Mouse (Mus musculus): ENCODE data around the gene Paox.
A peak's percentile ranks its signal among the peaks of the same experiment; 100 is the strongest.
"Not testable (repeated sequence)": the region's sequence is repeated elsewhere in the genome, so short reads cannot be mapped to it uniquely, and the experiment has no call there.

Gene Paox

DNA sequence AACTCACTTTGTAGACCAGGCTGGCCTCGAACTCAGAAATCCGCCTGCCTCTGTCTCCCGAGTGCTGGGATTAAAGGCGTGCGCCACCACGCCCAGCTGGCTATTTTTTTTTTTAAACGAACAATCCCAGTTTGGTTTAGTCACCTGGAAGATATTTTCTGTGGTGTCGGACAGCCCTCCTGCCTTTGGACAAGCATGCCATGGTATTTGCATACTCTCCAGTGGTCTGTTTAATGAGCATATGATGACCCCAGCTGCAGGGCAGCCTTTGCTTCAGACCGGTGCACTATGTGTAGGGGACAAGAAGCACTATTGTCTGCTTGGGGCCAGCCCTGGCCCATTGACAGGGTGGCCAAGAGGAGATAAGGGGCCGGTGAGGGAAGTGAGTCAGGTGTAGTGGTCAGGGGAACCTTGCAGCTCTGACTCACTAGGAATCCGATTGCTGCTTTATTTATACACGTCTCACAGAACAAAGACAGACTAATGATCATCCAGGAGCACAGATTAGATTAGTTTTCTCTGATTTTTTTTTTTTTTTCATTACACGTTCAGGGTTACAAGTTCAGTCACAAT, 5.8 kb downstream of the Paox start:
- DNase-seq (ENCODE audit: low spot score) = no peak

DNA sequence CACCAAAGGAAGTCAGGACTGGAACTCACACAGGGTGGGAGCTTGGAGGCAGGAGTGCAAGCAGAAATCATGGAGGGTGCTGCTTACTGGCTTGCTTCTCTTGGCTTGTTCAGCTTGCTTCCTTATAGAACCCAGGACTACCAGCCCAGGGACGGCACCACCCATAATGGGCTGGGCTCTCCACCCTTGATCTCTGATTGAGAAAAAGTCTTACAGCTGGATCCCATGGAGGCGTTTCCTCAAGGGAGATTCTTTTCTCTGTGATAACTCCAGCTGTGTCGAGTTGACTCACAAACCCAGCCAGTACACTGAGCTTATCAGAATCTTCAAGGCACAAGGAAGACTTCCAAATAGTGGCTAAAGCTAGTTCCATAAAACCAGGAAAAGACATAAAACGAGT, 7.2 kb downstream of the Paox start:
- no peak for DNase-seq (ENCODE audit: low spot score)

DNA sequence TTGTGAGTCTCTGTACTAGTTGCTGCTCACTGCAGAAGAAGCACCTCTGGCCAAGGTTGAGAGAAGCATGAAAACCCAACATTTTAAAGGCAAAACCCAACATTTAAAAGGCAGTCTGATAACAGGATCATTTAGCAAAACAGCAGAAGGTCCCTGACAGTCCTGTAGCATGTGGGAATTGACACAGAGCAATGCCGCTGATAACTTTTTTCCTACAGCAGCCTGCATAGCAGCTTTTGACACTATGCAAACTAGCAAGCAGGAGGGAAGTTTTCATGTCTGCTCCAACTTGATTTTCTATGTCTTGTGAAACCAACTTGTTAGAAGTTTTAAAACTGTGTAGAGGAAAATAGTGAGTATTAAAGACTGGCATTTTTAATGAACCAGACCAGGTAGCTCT, 8.8 kb downstream of the Paox start:
- DNase-seq (ENCODE audit: low spot score) = no peak

DNA sequence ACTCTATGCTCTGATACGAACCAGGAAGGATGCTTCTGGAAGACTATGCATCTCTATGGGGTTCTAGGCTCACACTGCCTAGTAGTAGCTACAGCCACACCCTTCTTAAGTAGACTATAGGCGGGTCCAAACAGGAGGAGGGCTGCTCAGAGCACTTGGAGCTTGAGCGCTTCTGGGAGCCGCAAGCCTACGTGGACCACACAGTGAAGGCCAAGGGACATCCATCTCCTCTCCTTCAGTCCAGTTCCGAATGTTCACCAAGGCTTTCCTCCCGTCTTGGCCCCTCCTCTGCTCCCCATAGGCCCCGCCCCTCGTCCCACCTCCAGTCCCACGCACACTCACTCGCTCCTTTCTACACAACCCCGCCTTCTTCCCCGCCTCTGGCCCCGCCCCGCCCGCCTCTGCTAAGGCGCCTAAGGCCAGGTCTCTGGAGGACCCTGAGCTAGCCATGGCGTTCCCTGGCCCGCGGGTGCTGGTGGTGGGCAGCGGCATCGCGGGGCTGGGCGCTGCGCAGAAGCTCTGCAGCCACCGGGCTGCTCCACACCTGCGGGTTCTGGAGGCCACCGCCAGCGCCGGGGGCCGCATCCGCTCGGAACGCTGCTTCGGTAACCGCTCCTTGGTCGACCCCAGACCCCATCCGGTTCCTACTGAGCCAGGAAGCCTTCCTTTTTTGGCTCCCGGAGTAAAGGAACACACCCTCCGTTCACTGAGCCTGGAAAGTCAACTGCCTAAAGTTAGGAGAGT, 9.9 kb downstream of the Paox start:
- peak; percentile 96 for DNase-seq (ENCODE audit: low spot score)

DNA sequence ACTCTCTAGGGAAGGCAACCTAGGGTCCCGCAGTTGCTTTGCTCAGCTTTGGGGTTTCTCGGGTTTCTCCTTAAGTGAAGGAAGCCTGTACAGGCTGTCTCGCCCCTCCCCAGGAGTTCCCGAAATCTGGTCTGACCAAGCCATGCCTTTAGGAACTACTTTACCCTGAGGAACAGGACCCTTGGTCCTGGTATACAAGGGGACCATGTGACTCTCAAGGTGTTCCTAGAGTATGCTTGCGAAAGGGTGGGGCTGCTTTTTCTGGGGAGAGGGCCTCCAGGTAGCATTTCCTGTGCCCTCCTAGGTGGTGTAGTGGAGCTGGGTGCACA, 10.4 kb downstream of the Paox start:
- DNase-seq (ENCODE audit: low spot score) = no peak

DNA sequence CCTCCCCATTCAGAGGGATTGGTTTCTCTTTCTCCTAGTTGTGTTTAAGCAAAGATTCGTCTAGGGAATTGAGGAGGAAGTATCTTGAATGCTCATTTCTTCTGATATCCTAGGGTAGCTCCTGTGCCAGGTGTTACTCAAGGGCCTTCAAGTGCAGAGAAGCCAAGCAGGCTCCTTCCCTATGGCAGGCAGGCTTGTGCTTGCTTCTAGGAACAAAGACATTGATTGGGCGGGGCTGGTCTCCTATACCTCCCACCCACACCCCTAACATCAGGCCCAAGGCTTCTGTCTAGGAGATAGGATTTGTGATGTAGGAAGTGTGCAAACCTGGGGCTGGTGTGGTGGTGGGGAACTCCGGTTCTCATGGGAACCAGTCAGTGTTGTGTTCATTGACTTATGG, 11.3 kb downstream of the Paox start:
- no peak for DNase-seq (ENCODE audit: low spot score)

DNA sequence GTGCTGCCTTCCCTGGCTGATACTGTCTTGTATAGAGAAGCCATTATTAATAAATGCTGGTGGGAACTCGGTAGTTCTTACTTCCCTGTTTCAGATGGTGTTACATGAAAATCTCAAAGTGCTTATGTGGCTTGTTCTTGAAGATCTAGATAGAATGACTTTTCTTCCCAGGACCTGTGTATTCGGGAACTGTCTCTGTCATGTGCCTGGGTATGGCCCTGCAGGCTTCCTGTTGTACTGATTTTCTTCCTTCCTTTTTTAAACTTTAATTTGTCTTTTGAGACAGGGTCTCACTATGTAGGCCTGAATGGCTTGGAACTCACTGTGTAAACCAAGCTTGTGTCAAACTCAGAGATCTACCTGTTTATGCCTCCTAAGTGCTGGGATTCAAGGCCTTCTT, 12.3 kb downstream of the Paox start:
- no peak for DNase-seq (ENCODE audit: low spot score)

DNA sequence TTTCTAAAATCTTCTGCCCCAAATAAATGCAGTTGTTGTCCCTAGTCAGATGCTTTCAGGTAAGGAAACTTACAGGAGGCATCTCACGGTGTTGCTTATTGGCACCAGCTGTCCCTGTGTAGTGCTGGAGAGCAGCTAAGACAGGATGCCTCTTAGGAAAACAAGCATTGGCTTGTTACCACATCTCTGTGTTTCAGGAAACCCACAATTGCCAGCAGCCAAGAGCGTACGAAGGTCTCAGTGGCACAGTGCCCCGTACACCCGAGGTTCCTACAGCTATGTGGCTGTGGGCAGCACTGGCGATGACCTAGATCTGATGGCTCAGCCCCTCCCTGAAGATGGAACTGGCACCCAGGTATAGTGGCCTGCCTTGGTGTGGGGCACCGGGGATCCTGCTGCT, 16.6 kb downstream of the Paox start:
- DNase-seq (ENCODE audit: low spot score) = not testable (repeated sequence)

DNA sequence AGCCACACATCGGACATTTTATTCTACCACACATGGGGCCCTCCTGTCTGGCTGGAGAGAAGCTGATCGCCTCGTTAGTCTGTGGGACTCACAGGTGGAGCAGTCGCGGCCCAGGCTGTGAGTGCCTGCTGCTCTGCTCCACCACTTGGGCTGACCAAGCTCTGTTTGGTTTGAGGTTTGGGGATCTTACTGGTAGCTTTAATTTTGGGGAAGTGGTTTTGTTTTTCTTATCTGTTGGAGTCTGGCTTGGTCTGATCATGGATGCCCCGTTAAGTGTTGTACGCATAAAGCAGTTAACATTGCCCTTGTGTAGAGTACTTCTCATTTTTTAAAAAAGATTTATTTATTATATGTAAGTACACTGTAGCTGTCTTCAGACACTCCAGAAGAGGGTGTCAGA, 18.4 kb downstream of the Paox start:
- DNase-seq (ENCODE audit: low spot score) = not testable (repeated sequence)

DNA sequence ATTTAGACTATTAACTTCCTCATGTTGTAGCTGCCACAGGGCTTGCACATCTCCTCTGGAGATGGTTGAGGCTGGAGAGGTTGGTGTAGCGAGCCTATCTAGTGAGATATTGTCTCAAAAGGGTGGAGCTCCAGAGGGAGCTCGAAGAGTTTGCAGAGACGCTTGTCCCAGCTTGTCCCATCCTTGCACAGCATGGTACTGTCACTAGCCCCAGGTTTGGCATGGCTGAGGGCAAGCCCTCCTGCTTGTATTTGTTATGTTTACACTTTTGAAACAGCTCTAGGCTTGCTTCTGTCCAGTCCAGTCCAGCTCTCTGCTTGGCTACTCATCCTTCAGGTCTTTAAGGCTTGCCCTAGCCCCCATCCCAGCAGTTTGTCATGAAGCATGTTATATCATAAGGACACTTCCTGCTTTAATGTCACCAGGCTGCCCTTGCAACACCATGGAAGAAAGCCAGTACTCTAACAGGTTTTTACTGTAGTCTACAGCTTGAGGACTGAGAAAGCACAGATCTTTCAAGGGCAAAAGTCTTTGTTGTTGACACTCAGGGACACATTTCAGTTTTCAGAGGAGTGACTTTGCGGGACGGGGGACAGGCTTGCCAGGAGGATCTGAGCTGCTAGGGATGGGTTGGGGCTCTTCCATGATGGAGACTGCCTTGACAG, 19.6 kb downstream of the Paox start:
- DNase-seq (ENCODE audit: low spot score) = no peak

DNA sequence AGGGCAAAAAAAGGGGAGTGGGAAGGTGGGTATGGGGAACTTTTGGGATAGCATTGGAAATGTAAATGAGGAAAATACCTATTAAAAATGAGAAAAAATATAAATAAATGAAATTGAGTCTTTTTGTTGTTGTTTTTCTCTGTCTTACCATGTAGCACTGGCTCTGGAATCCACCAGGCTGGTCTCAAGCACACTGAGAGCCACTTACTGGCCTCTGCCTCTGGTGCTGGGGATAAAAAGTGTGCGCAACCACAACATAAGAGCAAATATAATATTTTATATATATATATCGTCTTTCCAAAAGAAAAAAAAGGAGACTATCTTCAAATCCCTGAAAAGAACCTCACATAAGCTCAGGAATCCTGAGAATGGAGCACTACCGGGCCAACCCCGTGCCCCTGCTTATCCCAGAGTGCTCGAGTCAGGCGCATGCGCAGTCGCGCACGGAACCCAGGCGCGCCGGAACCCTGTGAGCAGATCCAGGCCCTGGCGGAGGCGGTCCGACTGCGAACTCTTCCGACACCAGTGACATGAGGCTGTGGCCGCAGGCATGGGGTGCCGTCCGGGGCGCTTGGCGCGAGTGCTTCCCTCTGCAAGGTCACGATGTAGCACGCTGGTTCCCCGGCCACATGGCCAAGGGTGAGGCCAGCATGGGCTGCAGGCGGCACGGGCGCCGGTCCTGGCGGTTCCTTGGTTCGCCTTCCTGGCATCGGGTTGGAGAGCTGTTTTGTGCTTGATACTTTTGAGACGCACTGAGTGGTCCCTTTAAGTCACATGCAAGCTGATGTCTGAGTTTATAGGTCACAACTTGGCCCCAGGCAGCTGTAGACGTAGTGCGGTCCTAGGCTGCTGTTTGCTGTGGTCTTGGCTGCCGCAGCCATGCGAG, 21.8 kb downstream of the Paox start, which contains the start of gene Mtg1:
Mtg1 (plus strand) TSS at position 430 of the 886 bp plus-strand sequence.
- peak; percentile 97 for DNase-seq (ENCODE audit: low spot score)

DNA sequence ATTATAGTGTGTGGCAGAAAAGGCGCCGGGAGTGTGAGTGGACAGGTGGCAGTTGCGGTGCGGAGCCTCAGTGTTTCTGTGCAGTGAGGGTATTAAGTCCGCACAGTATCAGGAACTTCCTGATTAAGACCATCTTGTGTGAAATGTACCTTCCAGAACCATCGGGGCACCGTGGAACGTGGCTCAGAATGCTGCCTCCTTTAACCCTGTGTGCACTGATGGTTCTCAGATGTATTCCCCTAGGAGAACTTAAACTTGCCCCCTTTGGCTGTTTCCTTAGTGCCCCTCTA, 22.4 kb downstream of the Paox start:
- no peak for DNase-seq (ENCODE audit: low spot score)

DNA sequence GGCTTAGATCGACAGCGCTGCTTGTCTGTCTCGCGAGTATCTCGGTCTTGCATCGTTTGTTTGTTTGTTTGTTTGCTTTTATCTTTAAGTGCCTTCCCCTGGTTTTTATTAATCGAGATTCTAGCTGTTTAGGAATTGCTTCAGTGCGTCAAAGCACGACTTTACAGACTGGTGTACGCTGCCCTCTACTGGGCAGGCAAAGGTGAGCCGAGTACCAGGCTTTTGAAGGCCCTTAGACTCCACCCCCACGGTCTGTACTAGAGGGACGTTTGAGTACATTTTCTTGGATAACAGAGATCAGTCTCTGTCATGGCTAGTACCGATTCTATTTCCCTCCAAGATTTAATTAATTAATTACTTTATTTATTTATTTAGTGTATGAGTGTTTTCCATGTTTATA, 25.8 kb downstream of the Paox start:
- peak; percentile 52 for DNase-seq (ENCODE audit: low spot score)

DNA sequence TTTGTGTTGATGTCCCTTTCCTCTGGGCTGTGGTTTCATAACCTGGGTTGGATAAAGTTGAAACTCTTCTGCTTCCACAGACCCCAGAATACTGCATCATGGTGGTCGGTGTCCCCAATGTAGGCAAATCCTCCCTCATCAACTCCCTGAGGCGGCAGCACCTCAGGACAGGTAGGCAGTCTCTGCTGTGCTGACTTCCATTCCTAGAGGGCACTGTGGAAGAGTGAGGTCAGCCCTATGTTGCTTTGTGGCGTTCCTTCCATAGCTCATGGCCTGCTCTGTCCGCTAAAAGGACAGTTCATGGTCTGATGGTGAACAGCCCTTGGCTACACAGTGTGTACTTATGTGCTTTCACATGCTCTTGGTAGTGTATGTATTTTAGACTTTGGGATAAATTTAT, 29.0 kb downstream of the Paox start:
- DNase-seq (ENCODE audit: low spot score) = no peak

DNA sequence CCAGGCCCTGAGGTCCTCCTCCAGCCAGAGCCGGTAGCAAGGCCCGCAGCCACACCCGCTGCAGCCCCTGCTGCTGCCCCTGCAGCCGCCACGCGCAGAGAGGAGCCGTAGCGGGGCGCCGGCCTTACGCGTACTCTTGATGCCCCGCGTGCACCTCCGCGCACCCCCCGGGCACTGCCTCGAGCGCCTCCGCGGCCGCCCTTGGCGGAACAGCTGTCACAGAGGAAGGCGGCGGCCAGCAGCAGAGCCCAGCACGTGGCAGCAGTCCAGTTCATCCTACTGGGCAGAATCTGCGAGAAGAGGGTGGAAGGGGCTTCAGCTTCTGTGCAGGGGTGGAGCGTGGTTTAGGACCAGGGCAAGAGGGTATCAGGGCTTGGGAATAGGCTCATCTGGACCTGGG, 37.8 kb downstream of the Paox start:
- DNase-seq (ENCODE audit: low spot score) = peak; percentile 41

DNA sequence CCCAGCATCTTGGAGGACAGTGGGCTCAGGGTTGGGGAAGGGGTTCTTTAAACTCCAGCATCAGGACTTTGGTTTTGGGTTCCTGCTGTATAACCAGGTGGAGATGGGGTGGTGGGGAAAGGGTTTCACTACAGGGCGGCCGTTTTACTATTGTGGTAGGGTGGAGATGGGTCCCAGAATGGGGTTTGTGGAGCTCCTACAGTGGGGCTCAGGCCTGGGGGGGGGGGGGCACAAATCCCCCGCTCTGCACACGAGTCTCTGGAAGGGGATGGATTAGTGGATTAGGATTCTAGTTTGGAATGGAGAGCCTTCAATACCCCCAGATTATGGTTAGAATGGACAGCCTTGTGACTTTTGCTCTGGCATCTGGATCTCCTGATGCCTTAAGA, 38.2 kb downstream of the Paox start:
- DNase-seq (ENCODE audit: low spot score) = no peak

DNA sequence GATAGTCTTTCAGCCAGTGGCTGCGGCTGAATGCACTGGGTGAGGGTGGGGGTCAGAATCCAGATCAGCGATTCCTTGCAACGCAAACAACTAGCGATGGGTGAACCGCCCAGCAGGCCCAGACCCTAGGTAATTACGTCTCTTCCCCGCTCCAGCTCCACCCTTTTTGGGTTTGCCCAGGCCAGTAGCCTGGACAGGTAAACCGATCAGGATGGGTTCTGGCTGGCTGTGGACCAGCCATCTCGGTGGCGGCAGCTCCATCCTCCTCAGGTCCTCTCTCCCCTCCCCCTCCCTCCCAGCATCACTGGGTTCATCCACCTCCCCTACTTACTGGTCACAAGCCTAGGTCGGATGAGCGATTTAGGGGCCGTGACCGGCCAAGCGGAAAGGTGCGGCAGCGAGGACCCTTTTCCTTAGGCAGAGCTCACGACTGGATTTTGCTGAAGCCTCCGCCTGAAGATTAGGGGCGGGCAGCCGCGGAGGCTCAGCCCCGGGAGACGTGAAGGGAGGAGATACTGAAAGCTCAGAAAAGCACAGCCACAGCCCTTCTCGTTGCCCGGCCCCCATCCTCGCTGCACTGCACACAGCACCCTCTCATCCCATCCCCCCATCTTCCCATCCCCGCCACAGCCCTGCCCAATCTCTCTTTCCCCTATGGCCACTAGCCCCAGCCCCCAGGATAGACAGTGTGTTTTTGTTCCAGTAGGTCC, 38.8 kb downstream of the Paox start, which contains the start of gene Sprn:
Sprn (minus strand) TSS at position 660 of the 710 bp plus-strand sequence.
- no peak for DNase-seq (ENCODE audit: low spot score)

DNA sequence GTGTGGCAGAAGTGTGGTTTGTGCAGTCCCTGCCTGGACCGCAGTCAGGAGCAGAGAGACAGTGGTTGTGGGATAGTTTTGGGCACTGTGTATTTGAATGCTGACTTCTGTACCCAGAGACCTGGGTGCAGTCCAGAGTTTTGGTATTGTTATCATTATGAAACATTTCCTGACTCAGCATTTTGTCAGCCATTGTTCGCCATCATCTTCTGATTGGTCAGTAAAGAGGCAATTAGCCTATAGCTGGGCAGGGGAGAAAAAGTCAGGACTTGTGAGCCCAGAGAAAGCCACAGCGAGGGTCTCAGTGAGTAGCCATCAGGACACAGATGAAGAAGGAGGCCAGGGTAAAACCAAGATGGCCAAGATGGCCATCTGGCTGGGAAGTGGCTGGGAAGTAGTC, 44.8 kb downstream of the Paox start:
- DNase-seq (ENCODE audit: low spot score) = no peak

DNA sequence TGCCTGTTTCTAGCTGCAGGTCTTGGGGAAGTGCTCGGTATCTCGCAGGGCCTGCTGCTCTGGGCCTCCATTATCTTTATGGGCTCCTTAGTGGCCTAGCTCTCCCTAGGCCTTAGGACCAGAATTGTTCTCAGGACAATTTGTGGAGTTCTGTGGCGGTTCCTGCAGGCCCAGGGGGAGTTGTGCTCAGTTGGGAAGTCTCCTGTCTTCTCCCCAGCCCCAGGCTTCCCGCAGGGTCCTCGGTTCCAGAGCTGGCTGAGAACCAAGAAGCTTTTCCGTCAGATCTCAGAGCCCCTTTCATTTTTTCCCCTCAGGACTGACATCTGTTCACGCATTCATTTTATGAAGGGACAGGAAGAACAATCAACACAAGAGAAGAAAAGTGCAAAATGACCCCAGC, 49.1 kb downstream of the Paox start, which contains the start of gene Olfr522:
Olfr522 (minus strand) TSS at position 101 of the 400 bp plus-strand sequence.
- DNase-seq (ENCODE audit: low spot score) = no peak

DNA sequence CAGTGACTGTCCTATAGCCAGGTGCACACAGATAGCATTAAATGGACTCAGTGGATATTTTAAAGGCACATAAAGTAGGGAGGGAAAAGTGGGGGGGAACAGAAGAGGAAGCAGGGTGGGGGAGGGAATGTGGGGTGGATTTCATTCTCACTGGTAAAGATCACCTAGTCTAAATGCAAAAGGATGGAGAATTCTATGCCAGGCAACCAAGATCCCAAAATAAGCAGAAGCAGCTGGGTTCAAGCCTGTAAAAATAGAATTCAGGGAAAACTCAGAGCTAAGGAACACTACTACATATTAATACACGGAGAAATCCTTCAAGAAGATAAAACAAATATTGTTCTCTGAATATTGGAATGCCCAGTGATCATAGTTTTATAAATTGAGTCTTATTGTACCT, 52.4 kb downstream of the Paox start:
- no peak for DNase-seq (ENCODE audit: low spot score)

DNA sequence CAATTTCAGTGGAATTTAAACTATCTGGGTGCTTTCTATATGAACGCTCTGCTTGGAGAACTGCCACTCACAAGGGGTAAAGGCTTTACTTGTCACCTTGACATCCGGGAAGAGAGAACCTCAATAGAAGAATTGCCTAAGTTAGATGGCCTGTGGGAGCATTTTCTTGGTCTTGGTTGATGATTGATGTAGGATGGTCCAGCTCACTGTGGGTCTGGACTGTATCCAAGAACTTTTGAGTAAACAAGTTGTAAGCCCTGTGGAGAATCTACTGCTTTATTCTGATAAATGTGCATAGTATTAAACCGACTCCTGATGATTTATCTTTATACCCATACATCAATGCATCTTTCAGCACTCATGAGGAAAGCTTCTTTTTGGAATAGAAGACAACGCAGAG, 53.8 kb downstream of the Paox start:
- DNase-seq (ENCODE audit: low spot score) = no peak

DNA sequence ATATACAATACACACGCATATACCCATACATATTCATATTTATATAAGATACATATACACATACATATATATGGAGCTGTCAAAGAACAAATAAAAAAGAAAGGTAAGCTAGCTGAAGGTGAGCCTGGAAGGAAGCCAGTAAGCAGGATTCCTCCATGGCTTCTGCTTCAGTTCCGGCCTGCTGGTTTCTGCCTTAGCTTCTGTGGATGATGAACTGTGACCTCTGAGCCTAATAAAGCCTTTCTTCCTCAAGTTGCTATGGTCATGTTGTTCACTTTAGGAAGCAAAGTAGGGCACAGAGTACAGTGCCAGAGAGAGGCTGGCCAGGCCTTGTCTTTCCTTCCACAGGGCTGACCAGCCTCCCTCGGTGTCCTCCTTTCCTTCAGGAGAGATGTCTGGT, 55.3 kb downstream of the Paox start:
- no peak for DNase-seq (ENCODE audit: low spot score)

Data from ovary, postnatal 36 days (tissue).